Mouse (Mus musculus): ENCODE data around the gene Apoa1. TPM values are rescaled to one million over a fixed set of nuclear protein-coding genes. Genes with fewer than 3 reads are reported as not detected.

The Apoa1 gene
- polyA plus RNA-seq, 1 experiment from 2014 or later, result 28,927 TPM

DNA sequence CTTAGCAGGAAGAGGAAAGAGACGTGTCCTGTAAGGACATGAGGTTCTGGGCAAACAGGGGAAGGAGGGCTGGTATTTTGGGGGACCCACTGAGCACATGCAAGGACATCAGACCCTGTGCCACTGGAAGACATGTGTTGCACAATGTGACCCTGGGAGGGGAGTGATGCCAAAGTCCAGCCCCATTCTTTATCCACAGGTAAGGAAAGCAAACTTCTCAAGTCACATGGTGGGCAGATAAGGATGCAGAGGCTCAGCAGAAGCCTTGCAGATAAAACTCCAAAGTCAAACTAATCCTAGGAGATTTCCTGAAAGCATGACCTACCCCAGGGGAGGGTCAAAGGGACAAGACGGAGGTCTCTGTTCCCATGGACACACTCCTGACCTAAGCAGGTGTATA, 13.4 kb downstream of the Apoa1 start:
- no peaks in the 10 kb centered on the region for H3K27me3 ChIP-seq (replicated peaks; ENCODE audit: control insufficient read depth, insufficient read depth, low read length)
- no peak for ATAC-seq
- peak overlapping the region; percentile 95 for H3K27ac ChIP-seq (ENCODE audit: low read depth, low read length)
- no peak for TF ChIP-seq CTCF (IDR thresholded peaks at IDR 0.05; ENCODE audit: low read depth)
- WGBS, result 29% methylated on average over 2 of the region's 2 CpGs
- no peaks in the 10 kb centered on the region for H3K9me3 ChIP-seq (ENCODE audit: control insufficient read depth)
- peak overlapping the region; percentile 46 for H3K4me2 ChIP-seq (replicated peaks; ENCODE audit: low read depth)
- 0 out of 2 replicates have a peak, but pooled peaks cover 2% of the 10 kb centered on the region for H3K4me1 ChIP-seq (replicated peaks; ENCODE audit: control insufficient read depth, insufficient read depth, low read length)
- peak overlapping the region; percentile 42 for H3K4me3 ChIP-seq (ENCODE audit: low read depth, low read length)
- peak overlapping the region; percentile 80 for H3K9ac ChIP-seq (ENCODE audit: low read depth, low read length)
- H3K36me3 ChIP-seq (ENCODE audit: control insufficient read depth, insufficient read depth), result peaks cover 6% of the 10 kb centered on the region; the same call in 1 of the 2 replicates

GRCm38 (mm10) chr9:46243122-46243521, 14.7 kb downstream of the Apoa1 start:
- Histone ChIP-seq H3K4me1 (replicated peaks; ENCODE audit: control insufficient read depth, insufficient read depth, low read length) (0 out of 2 replicates have a peak, but pooled peaks cover 2% of the 10 kb centered on the region), H3K4me2 (replicated peaks; ENCODE audit: low read depth) (peak overlapping the region; percentile 46), H3K9me3 (ENCODE audit: control insufficient read depth) (no peaks in the 10 kb centered on the region), H3K27me3 (replicated peaks; ENCODE audit: control insufficient read depth, insufficient read depth, low read length) (no peaks in the 10 kb centered on the region), H3K36me3 (ENCODE audit: control insufficient read depth, insufficient read depth) (peaks cover 6% of the 10 kb centered on the region; the same call in 1 of the 2 replicates), H3K27ac (ENCODE audit: low read depth, low read length) (peak overlapping the region; percentile 95), H3K4me3 (ENCODE audit: low read depth, low read length) (peak overlapping the region; percentile 42), H3K9ac (ENCODE audit: low read depth, low read length) (peak overlapping the region; percentile 80)
- TF ChIP-seq CTCF (IDR thresholded peaks at IDR 0.05; ENCODE audit: low read depth), result no peak
- peak; percentile 13 for ATAC-seq
- WGBS, result 50% methylated on average over 4 of the region's 4 CpGs

GRCm38 (mm10) chr9:46243584-46243983, 15.2 kb downstream of the Apoa1 start:
- no peak for TF ChIP-seq CTCF (IDR thresholded peaks at IDR 0.05; ENCODE audit: low read depth)
- ATAC-seq, result peak; percentile 42
- peaks cover 6% of the 10 kb centered on the region; the same call in 1 of the 2 replicates for H3K36me3 ChIP-seq (ENCODE audit: control insufficient read depth, insufficient read depth)
- H3K27me3 ChIP-seq (replicated peaks; ENCODE audit: control insufficient read depth, insufficient read depth, low read length), result no peaks in the 10 kb centered on the region
- 34% methylated on average over 8 of the region's 8 CpGs for WGBS
- no peak overlapping the region; the same call in 1 of the 2 replicates for H3K9ac ChIP-seq (ENCODE audit: low read depth, low read length)
- peak overlapping the region; percentile 95 for H3K27ac ChIP-seq (ENCODE audit: low read depth, low read length)
- H3K4me3 ChIP-seq (ENCODE audit: low read depth, low read length), result no peak overlapping the region
- no peaks in the 10 kb centered on the region for H3K9me3 ChIP-seq (ENCODE audit: control insufficient read depth)
- peak overlapping the region; percentile 46 for H3K4me2 ChIP-seq (replicated peaks; ENCODE audit: low read depth)
- 0 out of 2 replicates have a peak, but pooled peaks cover 2% of the 10 kb centered on the region for H3K4me1 ChIP-seq (replicated peaks; ENCODE audit: control insufficient read depth, insufficient read depth, low read length)

DNA sequence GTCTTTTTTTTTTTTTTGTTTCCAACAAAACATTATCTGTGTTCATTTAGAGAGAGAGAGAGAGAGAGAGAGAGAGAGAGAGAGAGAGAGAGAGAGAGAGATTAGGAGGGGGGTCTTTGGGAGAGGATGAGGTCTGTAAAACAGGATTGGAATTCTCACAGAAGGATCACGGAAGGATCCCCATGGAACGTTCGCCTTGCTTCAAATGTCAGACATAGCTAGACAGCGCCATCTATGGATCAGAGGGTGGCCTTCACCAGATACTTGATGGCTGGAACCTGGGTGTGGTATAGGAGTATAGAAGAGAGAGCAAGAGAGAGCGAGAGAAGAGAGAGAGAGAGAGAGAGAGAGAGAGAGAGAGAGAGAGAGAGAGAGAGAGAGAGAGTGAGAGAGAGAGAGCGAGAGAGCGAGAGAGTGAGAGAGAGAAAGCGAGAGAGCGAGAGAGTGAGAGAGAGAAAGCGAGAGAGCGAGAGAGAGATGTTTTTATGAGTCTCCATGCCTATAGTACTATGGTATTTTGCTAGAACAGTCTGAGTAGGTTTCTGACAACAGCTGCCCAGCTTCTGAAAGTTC, 18.5 kb downstream of the Apoa1 start:
- Histone ChIP-seq H3K9ac (ENCODE audit: low read depth, low read length) (no peak overlapping the region), H3K27me3 (replicated peaks; ENCODE audit: control insufficient read depth, insufficient read depth, low read length) (no peaks in the 10 kb centered on the region), H3K4me1 (replicated peaks; ENCODE audit: control insufficient read depth, insufficient read depth, low read length) (no peaks in the 10 kb centered on the region), H3K27ac (ENCODE audit: low read depth, low read length) (no peak overlapping the region), H3K36me3 (ENCODE audit: control insufficient read depth, insufficient read depth) (peaks cover 6% of the 10 kb centered on the region; the same call in 1 of the 2 replicates), H3K4me3 (ENCODE audit: low read depth, low read length) (no peak overlapping the region), H3K4me2 (replicated peaks; ENCODE audit: low read depth) (peak overlapping the region; percentile 30; the same call in 1 of the 2 replicates), H3K9me3 (ENCODE audit: control insufficient read depth) (no peaks in the 10 kb centered on the region)
- ATAC-seq, result no peak
- WGBS, result 17% methylated on average over 11 of the region's 11 CpGs
- TF ChIP-seq CTCF (IDR thresholded peaks at IDR 0.05; ENCODE audit: low read depth), result peak; percentile 92

DNA sequence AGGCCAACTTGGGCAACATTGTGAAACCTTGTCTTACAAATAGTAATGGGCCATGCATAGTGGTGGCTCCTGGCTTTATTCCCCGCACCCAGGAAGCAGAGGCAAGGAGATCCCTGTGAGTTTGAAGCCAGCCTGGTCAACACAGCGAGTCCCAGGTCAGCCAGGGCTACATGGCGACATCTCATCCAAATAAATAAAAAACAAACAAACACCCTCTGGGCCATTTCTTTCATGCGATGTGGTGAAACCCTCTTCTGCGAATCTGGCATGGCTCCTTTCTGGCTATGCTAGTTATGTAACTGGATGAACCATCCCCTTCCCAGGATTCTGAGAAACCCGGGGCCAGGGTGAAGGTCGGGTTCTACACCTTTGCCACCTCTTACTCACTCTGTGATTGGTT, 27.8 kb downstream of the Apoa1 start:
- Histone ChIP-seq H3K4me1 (replicated peaks; ENCODE audit: control insufficient read depth, insufficient read depth, low read length) (no peaks in the 10 kb centered on the region), H3K27ac (ENCODE audit: low read depth, low read length) (no peak overlapping the region), H3K9ac (ENCODE audit: low read depth, low read length) (no peak overlapping the region), H3K27me3 (replicated peaks; ENCODE audit: control insufficient read depth, insufficient read depth, low read length) (no peaks in the 10 kb centered on the region), H3K4me3 (ENCODE audit: low read depth, low read length) (no peak overlapping the region), H3K9me3 (ENCODE audit: control insufficient read depth) (no peaks in the 10 kb centered on the region), H3K4me2 (replicated peaks; ENCODE audit: low read depth) (no peak overlapping the region), H3K36me3 (ENCODE audit: control insufficient read depth, insufficient read depth) (no peaks in the 10 kb centered on the region)
- 87% methylated on average over 7 of the region's 7 CpGs for WGBS
- ATAC-seq, result no peak
- no peak for TF ChIP-seq CTCF (IDR thresholded peaks at IDR 0.05; ENCODE audit: low read depth)

- no peak for ATAC-seq
- H3K4me2 ChIP-seq (replicated peaks; ENCODE audit: low read depth), result no peak overlapping the region
- no peak overlapping the region for H3K9ac ChIP-seq (ENCODE audit: low read depth, low read length)
- no peaks in the 10 kb centered on the region for H3K4me1 ChIP-seq (replicated peaks; ENCODE audit: control insufficient read depth, insufficient read depth, low read length)
- TF ChIP-seq CTCF (IDR thresholded peaks at IDR 0.05; ENCODE audit: low read depth), result no peak
- 75% methylated on average over 10 of the region's 10 CpGs for WGBS
- no peak overlapping the region for H3K27ac ChIP-seq (ENCODE audit: low read depth, low read length)
- no peaks in the 10 kb centered on the region for H3K9me3 ChIP-seq (ENCODE audit: control insufficient read depth)
- H3K27me3 ChIP-seq (replicated peaks; ENCODE audit: control insufficient read depth, insufficient read depth, low read length), result no peaks in the 10 kb centered on the region
- H3K36me3 ChIP-seq (ENCODE audit: control insufficient read depth, insufficient read depth), result no peaks in the 10 kb centered on the region
- H3K4me3 ChIP-seq (ENCODE audit: low read depth, low read length), result no peak overlapping the region
Measured at GRCm38 (mm10) chr9:46256658-46257385, 28.4 kb downstream of the Apoa1 start.

Data from intestine, postnatal 0 days (tissue).